Mouse (Mus musculus): ENCODE measurements around the gene Rars2. TPM values are rescaled to one million over a fixed set of nuclear protein-coding genes. Genes with fewer than 3 reads are reported as not detected.

Rars2 gene
- total RNA-seq, 1 experiment, result 31.5 TPM

DNA sequence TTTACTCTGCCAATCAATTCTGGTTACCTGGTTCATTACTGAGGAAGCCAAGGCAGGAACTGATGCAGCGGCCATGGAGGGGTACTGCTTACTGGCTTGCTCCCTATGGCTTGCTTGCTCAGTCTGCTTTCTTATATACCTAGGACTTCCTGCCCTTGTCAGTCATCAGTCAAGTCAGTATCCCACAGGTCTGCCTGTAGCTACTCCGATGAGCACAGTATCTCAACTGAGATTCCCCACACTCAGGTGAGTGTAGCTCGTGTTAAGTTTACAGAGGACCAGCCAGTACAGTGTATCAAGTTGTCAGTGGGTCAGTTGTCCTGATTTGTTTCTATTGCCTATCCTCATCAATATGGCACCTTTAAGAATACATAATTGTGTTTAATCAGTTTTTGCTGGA lies 26.0 kb downstream of the Rars2 start:
- in situ Hi-C loops (cut with MboI; ENCODE audit: low sequenced_read_pairs in 2 of 2, unreplicated experiment in 2 of 2), result no loop called here
- Histone ChIP-seq H3K27ac (ENCODE audit: insufficient read depth, low read depth, low read length, poor library complexity, severe bottlenecking) (no peak overlapping the region), H3K4me1 (ENCODE audit: control insufficient read depth in 2 of 2, insufficient read depth in 2 of 2, low read length in 2 of 2, poor library complexity in 1 of 2) (no peaks in the 10 kb centered on the region), H3K36me3 (ENCODE audit: control insufficient read depth, insufficient read depth, low read length, poor library complexity, severe bottlenecking) (peaks cover 4% of the 10 kb centered on the region; the same call in 1 of the 2 replicates), H3K9me3 (ENCODE audit: control insufficient read depth, insufficient read depth, low read depth, low read length) (no peaks in the 10 kb centered on the region), H3K9ac (ENCODE audit: insufficient read depth, low read depth, low read length, poor library complexity, severe bottlenecking) (no peak overlapping the region), H3K4me3 (ENCODE audit: insufficient read depth in 1 of 2, low read depth in 1 of 2, low read length in 2 of 2, poor library complexity in 1 of 2, severe bottlenecking in 1 of 2) (no peak overlapping the region)
- no peak for DNase-seq (ENCODE audit: low read depth, low spot score)
- TF ChIP-seq HCFC1 (IDR thresholded peaks at IDR 0.05; ENCODE audit: borderline replicate concordance, insufficient read depth, low read length) (no peak), CHD2 (IDR thresholded peaks at IDR 0.05; ENCODE audit: low read depth, low read length) (no peak), MAFK (IDR thresholded peaks at IDR 0.05; ENCODE audit: insufficient read depth, low read depth, low read length) (no peak), ZC3H11A (IDR thresholded peaks at IDR 0.05; ENCODE audit: borderline replicate concordance, low read depth, low read length) (no peak), ZNF384 (IDR thresholded peaks at IDR 0.05; ENCODE audit: low read depth, low read length) (no peak)

GRCm38 (mm10) chr4:34644779-34645178 lies 30.0 kb downstream of the Rars2 start:
- TF ChIP-seq MAFK (IDR thresholded peaks at IDR 0.05; ENCODE audit: insufficient read depth, low read depth, low read length), result no peak
- TF ChIP-seq ZC3H11A (IDR thresholded peaks at IDR 0.05; ENCODE audit: borderline replicate concordance, low read depth, low read length), result no peak
- TF ChIP-seq ZNF384 (IDR thresholded peaks at IDR 0.05; ENCODE audit: low read depth, low read length), result no peak
- no peak for TF ChIP-seq CHD2 (IDR thresholded peaks at IDR 0.05; ENCODE audit: low read depth, low read length)
- TF ChIP-seq HCFC1 (IDR thresholded peaks at IDR 0.05; ENCODE audit: borderline replicate concordance, insufficient read depth, low read length), result no peak
- no peak for DNase-seq (ENCODE audit: low read depth, low spot score)
- no peak overlapping the region for H3K4me3 ChIP-seq (ENCODE audit: insufficient read depth in 1 of 2, low read depth in 1 of 2, low read length in 2 of 2, poor library complexity in 1 of 2, severe bottlenecking in 1 of 2)
- H3K4me1 ChIP-seq (ENCODE audit: control insufficient read depth in 2 of 2, insufficient read depth in 2 of 2, low read length in 2 of 2, poor library complexity in 1 of 2), result no peaks in the 10 kb centered on the region
- in situ Hi-C loops (cut with MboI; ENCODE audit: low sequenced_read_pairs in 2 of 2, unreplicated experiment in 2 of 2), result no loop called here
- H3K27ac ChIP-seq (ENCODE audit: insufficient read depth, low read depth, low read length, poor library complexity, severe bottlenecking), result no peak overlapping the region
- no peaks in the 10 kb centered on the region for H3K9me3 ChIP-seq (ENCODE audit: control insufficient read depth, insufficient read depth, low read depth, low read length)
- H3K36me3 ChIP-seq (ENCODE audit: control insufficient read depth, insufficient read depth, low read length, poor library complexity, severe bottlenecking), result peaks cover 14% of the 10 kb centered on the region; the same call in 1 of the 2 replicates
- no peak overlapping the region for H3K9ac ChIP-seq (ENCODE audit: insufficient read depth, low read depth, low read length, poor library complexity, severe bottlenecking)

DNA sequence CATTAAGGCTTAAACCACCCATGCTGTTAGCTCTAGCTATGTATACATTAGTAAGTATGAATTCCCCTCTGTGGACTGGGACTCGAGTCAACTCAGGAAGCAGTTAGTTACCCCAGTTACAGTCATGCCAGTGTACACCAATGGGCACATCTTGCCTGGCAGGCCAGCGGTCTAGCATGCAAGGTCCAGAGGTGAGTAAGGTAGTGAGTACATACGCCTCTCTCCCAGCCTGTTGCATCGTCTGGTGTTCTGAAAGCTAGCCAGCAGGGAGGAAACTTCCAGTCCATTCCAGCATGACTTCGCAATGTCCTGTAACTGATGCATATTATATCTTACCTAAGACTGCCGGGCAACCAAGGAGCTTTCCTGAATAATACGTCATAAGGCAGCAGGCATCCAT lies 38.4 kb downstream of the Rars2 start:
- Histone ChIP-seq H3K36me3 (ENCODE audit: control insufficient read depth, insufficient read depth, low read length, poor library complexity, severe bottlenecking) (peaks cover 16% of the 10 kb centered on the region), H3K9ac (ENCODE audit: insufficient read depth, low read depth, low read length, poor library complexity, severe bottlenecking) (no peak overlapping the region), H3K4me1 (ENCODE audit: control insufficient read depth in 2 of 2, insufficient read depth in 2 of 2, low read length in 2 of 2, poor library complexity in 1 of 2) (no peaks in the 10 kb centered on the region), H3K4me3 (ENCODE audit: insufficient read depth in 1 of 2, low read depth in 1 of 2, low read length in 2 of 2, poor library complexity in 1 of 2, severe bottlenecking in 1 of 2) (no peak overlapping the region), H3K9me3 (ENCODE audit: control insufficient read depth, insufficient read depth, low read depth, low read length) (no peaks in the 10 kb centered on the region), H3K27ac (ENCODE audit: insufficient read depth, low read depth, low read length, poor library complexity, severe bottlenecking) (no peak overlapping the region)
- no peak for TF ChIP-seq CHD2 (IDR thresholded peaks at IDR 0.05; ENCODE audit: low read depth, low read length)
- no peak for TF ChIP-seq HCFC1 (IDR thresholded peaks at IDR 0.05; ENCODE audit: borderline replicate concordance, insufficient read depth, low read length)
- TF ChIP-seq ZC3H11A (IDR thresholded peaks at IDR 0.05; ENCODE audit: borderline replicate concordance, low read depth, low read length), result no peak
- no peak for TF ChIP-seq MAFK (IDR thresholded peaks at IDR 0.05; ENCODE audit: insufficient read depth, low read depth, low read length)
- in situ Hi-C loops (cut with MboI; ENCODE audit: low sequenced_read_pairs in 2 of 2, unreplicated experiment in 2 of 2), result no loop called here
- DNase-seq (ENCODE audit: low read depth, low spot score), result no peak

- H3K27ac ChIP-seq (ENCODE audit: insufficient read depth, low read depth, low read length, poor library complexity, severe bottlenecking), result no peak overlapping the region
- TF ChIP-seq MAFK (IDR thresholded peaks at IDR 0.05; ENCODE audit: insufficient read depth, low read depth, low read length), result no peak
- no peak for TF ChIP-seq ZNF384 (IDR thresholded peaks at IDR 0.05; ENCODE audit: low read depth, low read length)
- TF ChIP-seq HCFC1 (IDR thresholded peaks at IDR 0.05; ENCODE audit: borderline replicate concordance, insufficient read depth, low read length), result no peak
- no peak for TF ChIP-seq CHD2 (IDR thresholded peaks at IDR 0.05; ENCODE audit: low read depth, low read length)
- no peak for TF ChIP-seq ZC3H11A (IDR thresholded peaks at IDR 0.05; ENCODE audit: borderline replicate concordance, low read depth, low read length)
- H3K4me3 ChIP-seq (ENCODE audit: insufficient read depth in 1 of 2, low read depth in 1 of 2, low read length in 2 of 2, poor library complexity in 1 of 2, severe bottlenecking in 1 of 2), result no peak overlapping the region
- peaks cover 19% of the 10 kb centered on the region for H3K36me3 ChIP-seq (ENCODE audit: control insufficient read depth, insufficient read depth, low read length, poor library complexity, severe bottlenecking)
- DNase-seq (ENCODE audit: low read depth, low spot score), result no peak
- H3K4me1 ChIP-seq (ENCODE audit: control insufficient read depth in 2 of 2, insufficient read depth in 2 of 2, low read length in 2 of 2, poor library complexity in 1 of 2), result no peaks in the 10 kb centered on the region
- H3K9ac ChIP-seq (ENCODE audit: insufficient read depth, low read depth, low read length, poor library complexity, severe bottlenecking), result no peak overlapping the region
- no peaks in the 10 kb centered on the region for H3K9me3 ChIP-seq (ENCODE audit: control insufficient read depth, insufficient read depth, low read depth, low read length)
- in situ Hi-C loops (cut with MboI; ENCODE audit: low sequenced_read_pairs in 2 of 2, unreplicated experiment in 2 of 2), result no loop called here
Observed at GRCm38 (mm10) chr4:34656101-34656500, 41.3 kb downstream of the Rars2 start.

GRCm38 (mm10) chr4:34659012-34659411 lies 44.3 kb downstream of the Rars2 start:
- Histone ChIP-seq H3K9me3 (ENCODE audit: control insufficient read depth, insufficient read depth, low read depth, low read length) (no peaks in the 10 kb centered on the region), H3K4me1 (ENCODE audit: control insufficient read depth in 2 of 2, insufficient read depth in 2 of 2, low read length in 2 of 2, poor library complexity in 1 of 2) (no peaks in the 10 kb centered on the region), H3K27ac (ENCODE audit: insufficient read depth, low read depth, low read length, poor library complexity, severe bottlenecking) (no peak overlapping the region), H3K4me3 (ENCODE audit: insufficient read depth in 1 of 2, low read depth in 1 of 2, low read length in 2 of 2, poor library complexity in 1 of 2, severe bottlenecking in 1 of 2) (no peak overlapping the region), H3K9ac (ENCODE audit: insufficient read depth, low read depth, low read length, poor library complexity, severe bottlenecking) (no peak overlapping the region), H3K36me3 (ENCODE audit: control insufficient read depth, insufficient read depth, low read length, poor library complexity, severe bottlenecking) (peaks cover 27% of the 10 kb centered on the region)
- DNase-seq (ENCODE audit: low read depth, low spot score), result no peak
- in situ Hi-C loops (cut with MboI; ENCODE audit: low sequenced_read_pairs in 2 of 2, unreplicated experiment in 2 of 2), result no loop called here
- TF ChIP-seq CHD2 (IDR thresholded peaks at IDR 0.05; ENCODE audit: low read depth, low read length) (no peak), ZNF384 (IDR thresholded peaks at IDR 0.05; ENCODE audit: low read depth, low read length) (no peak), HCFC1 (IDR thresholded peaks at IDR 0.05; ENCODE audit: borderline replicate concordance, insufficient read depth, low read length) (no peak), ZC3H11A (IDR thresholded peaks at IDR 0.05; ENCODE audit: borderline replicate concordance, low read depth, low read length) (no peak), MAFK (IDR thresholded peaks at IDR 0.05; ENCODE audit: insufficient read depth, low read depth, low read length) (no peak)

Data from ES-E14 (cell line).